In genomic region chr14:59969485-59970134, GRCm38 (mm10) we compare ENCODE assay signal across 9 mouse cellular contexts.
A peak's percentile ranks its signal among the peaks of the same experiment; 100 is the strongest.
DNase-seq lines count a peak whose midpoint lies in the region; ATAC-seq and TF ChIP-seq lines count a peak whose summit lies in the region.
"Had no signal": no experiment of that assay in that cellular context is flagged by ENCODE, and none has a peak within 500 bp of the region (broad histone marks: within the 10 kb centered on the region; RNA-seq: fewer than 3 reads in every experiment).

No protein-coding gene starts in this region.

- 68% methylated on average over 7 of the region's 7 CpGs for WGBS in heart, adult 2 months
- 24% methylated on average over 7 of the region's 7 CpGs for WGBS in embryonic facial prominence, embryonic 14.5 days
- WGBS in hindbrain, embryonic 15.5 days = 29% methylated on average over 7 of the region's 7 CpGs
- 3% methylated on average over 7 of the region's 7 CpGs for WGBS in midbrain, embryonic 14.5 days

- TF ChIP-seq POLR2A in heart, adult 2 months (IDR thresholded peaks at IDR 0.05; ENCODE audit: insufficient read depth, low read depth, low read length) = no peak

- peak; percentile 90 for ATAC-seq in embryonic facial prominence, embryonic 14.5 days (ENCODE audit: low read depth)
- ATAC-seq in hindbrain, embryonic 15.5 days (ENCODE audit: low FRiP score, low read depth) = peak; percentile 83
- peak; percentile 80 for ATAC-seq in midbrain, embryonic 14.5 days (ENCODE audit: low FRiP score, low TSS enrichment)

- no peak overlapping the region for H3K4me2 ChIP-seq in embryonic facial prominence, embryonic 14.5 days (ENCODE audit: low read depth, low read length)
- no peak overlapping the region for H3K4me2 ChIP-seq in hindbrain, embryonic 15.5 days
- H3K4me2 ChIP-seq in midbrain, embryonic 14.5 days (ENCODE audit: low read length) = peak overlapping the region; percentile 22
- H3K4me2 ChIP-seq: limb, embryonic 12.5 days had no signal

- TF ChIP-seq EP300 in heart, adult 2 months (IDR thresholded peaks at IDR 0.05; ENCODE audit: insufficient read depth, low read depth, low read length) = no peak

- H3K79me2 ChIP-seq in heart, adult 2 months (replicated peaks; ENCODE audit: control insufficient read depth, insufficient read depth, low read length) = no peaks in the 10 kb centered on the region

- no peak overlapping the region for H3K4me3 ChIP-seq in heart, adult 2 months
- no peak overlapping the region for H3K4me3 ChIP-seq in embryonic facial prominence, embryonic 14.5 days (ENCODE audit: low read depth, low read length)
- H3K4me3 ChIP-seq in hindbrain, embryonic 15.5 days = no peak overlapping the region
- no peak overlapping the region for H3K4me3 ChIP-seq in midbrain, embryonic 14.5 days (replicated peaks; ENCODE audit: low read depth, low read length)
- H3K4me3 ChIP-seq: limb, embryonic 12.5 days had no signal

- peak; percentile 80 for DNase-seq in heart, adult 11 months
- DNase-seq in heart, adult 2 months = no peak
- DNase-seq in embryonic facial prominence, embryonic 14.5 days (ENCODE audit: low spot score) = peak; percentile 88
- peak; percentile 82 for DNase-seq in midbrain, embryonic 14.5 days
- no peak for DNase-seq in testis, postnatal 10 days (ENCODE audit: low spot score)
- DNase-seq in thymus, postnatal 4 days = no peak
- DNase-seq in ovary, postnatal 14 days (ENCODE audit: low spot score) = no peak

- TF ChIP-seq CTCF in heart, adult 2 months (IDR thresholded peaks at IDR 0.05) = no peak

- H3K9me3 ChIP-seq in embryonic facial prominence, embryonic 14.5 days (ENCODE audit: control insufficient read depth, low read length) = no peaks in the 10 kb centered on the region
- H3K9me3 ChIP-seq in hindbrain, embryonic 15.5 days = no peaks in the 10 kb centered on the region
- H3K9me3 ChIP-seq in midbrain, embryonic 14.5 days (ENCODE audit: control insufficient read depth, low read length) = no peaks in the 10 kb centered on the region
- H3K9me3 ChIP-seq: limb, embryonic 12.5 days had no signal

- no peaks in the 10 kb centered on the region for H3K36me3 ChIP-seq in heart, adult 2 months (ENCODE audit: control insufficient read depth, insufficient read depth, low read length)
- H3K36me3 ChIP-seq in embryonic facial prominence, embryonic 14.5 days (ENCODE audit: control insufficient read depth, insufficient read depth, low read length) = no peaks in the 10 kb centered on the region
- H3K36me3 ChIP-seq in hindbrain, embryonic 15.5 days = no peaks in the 10 kb centered on the region
- H3K36me3 ChIP-seq in midbrain, embryonic 14.5 days (ENCODE audit: control insufficient read depth, insufficient read depth, low read length) = no peaks in the 10 kb centered on the region
- H3K36me3 ChIP-seq: limb, embryonic 12.5 days had no signal

- H3K4me1 ChIP-seq in heart, adult 2 months (ENCODE audit: control insufficient read depth, insufficient read depth, low read length) = no peaks in the 10 kb centered on the region
- no peaks in the 10 kb centered on the region; the same call in 1 of the 2 replicates for H3K4me1 ChIP-seq in embryonic facial prominence, embryonic 14.5 days (ENCODE audit: control insufficient read depth, insufficient read depth, low read length)
- peaks cover 15% of the 10 kb centered on the region for H3K4me1 ChIP-seq in hindbrain, embryonic 15.5 days (replicated peaks)
- H3K4me1 ChIP-seq in midbrain, embryonic 14.5 days (ENCODE audit: control insufficient read depth, insufficient read depth, low read length) = peaks cover 19% of the 10 kb centered on the region

- H3K27me3 ChIP-seq in heart, adult 2 months (ENCODE audit: control insufficient read depth, insufficient read depth, low read length) = no peaks in the 10 kb centered on the region
- no peaks in the 10 kb centered on the region; the same call in 1 of the 2 replicates for H3K27me3 ChIP-seq in embryonic facial prominence, embryonic 14.5 days (replicated peaks; ENCODE audit: control insufficient read depth, insufficient read depth, low read length)
- no peaks in the 10 kb centered on the region for H3K27me3 ChIP-seq in hindbrain, embryonic 15.5 days
- H3K27me3 ChIP-seq in midbrain, embryonic 14.5 days (ENCODE audit: control insufficient read depth, insufficient read depth, low read length) = no peaks in the 10 kb centered on the region
- H3K27me3 ChIP-seq: limb, embryonic 12.5 days had no signal

- intact Hi-C loops in heart, adult 2 months (cut with DNase I) = no loop called here

- no peak overlapping the region for H3K9ac ChIP-seq in heart, adult 2 months (ENCODE audit: low read depth, low read length)
- H3K9ac ChIP-seq in embryonic facial prominence, embryonic 14.5 days (ENCODE audit: low read depth, low read length) = no peak overlapping the region
- no peak overlapping the region for H3K9ac ChIP-seq in hindbrain, embryonic 15.5 days
- no peak overlapping the region for H3K9ac ChIP-seq in midbrain, embryonic 14.5 days (replicated peaks; ENCODE audit: low read length)
- H3K9ac ChIP-seq: limb, embryonic 12.5 days had no signal

- no peak overlapping the region for H3K27ac ChIP-seq in heart, adult 2 months
- H3K27ac ChIP-seq in embryonic facial prominence, embryonic 14.5 days (replicated peaks; ENCODE audit: low read depth, low read length) = no peak overlapping the region
- H3K27ac ChIP-seq in hindbrain, embryonic 15.5 days (replicated peaks) = no peak overlapping the region
- H3K27ac ChIP-seq in midbrain, embryonic 14.5 days (replicated peaks; ENCODE audit: low read depth, low read length) = no peak overlapping the region
- H3K27ac ChIP-seq: limb, embryonic 12.5 days had no signal

Comparison
In these comparisons a context has a peak if more than half of its experiments do, and no peak if none do; other contexts are left out.
1. DNase-seq: peak in heart, adult 11 months (single experiment), embryonic facial prominence, embryonic 14.5 days (single experiment) and midbrain, embryonic 14.5 days (single experiment); none in heart, adult 2 months (0 of 2), testis, postnatal 10 days (single experiment), thymus, postnatal 4 days (single experiment) and ovary, postnatal 14 days (single experiment).
2. Peak in every context shown above with its lines, with median percentiles within 50 percentile points of each other: ATAC-seq.